Mouse (Mus musculus) lung, postnatal 4 days (tissue): ENCODE measurements around the gene Tti1.

Source experiments
- DNase-seq, 2 experiments: peaks; one replicate each; pipeline ENCODE4 v3.0.0; 2021

The Tti1 gene

GRCm38 (mm10) chr2:157970124-157970523 lies 58.1 kb downstream of the Tti1 start:
- no peak for DNase-seq

- DNase-seq: no peak
Measured at GRCm38 (mm10) chr2:157967856-157968255, 60.4 kb downstream of the Tti1 start.

- no peak for DNase-seq
Measured at GRCm38 (mm10) chr2:157957707-157958108, 70.5 kb downstream of the Tti1 start.

GRCm38 (mm10) chr2:157953978-157954377 lies 74.3 kb downstream of the Tti1 start:
- no peak for DNase-seq

- DNase-seq: no peak
Measured at GRCm38 (mm10) chr2:157944156-157944893, 83.9 kb downstream of the Tti1 start.

GRCm38 (mm10) chr2:157943514-157944155 lies 84.6 kb downstream of the Tti1 start:
- peak; percentile 76 to 82 for DNase-seq

GRCm38 (mm10) chr2:157940586-157941185 lies 87.5 kb downstream of the Tti1 start:
- no peak for DNase-seq

GRCm38 (mm10) chr2:157936676-157937075 lies 91.6 kb downstream of the Tti1 start:
- DNase-seq: no peak

- no peak for DNase-seq
Measured at GRCm38 (mm10) chr2:157935444-157936171, 92.6 kb downstream of the Tti1 start.

- no peak for DNase-seq
Measured at GRCm38 (mm10) chr2:157932655-157933054, 95.6 kb downstream of the Tti1 start.
